In genomic region chr11:106159921-106160840, GRCm38 (mm10) we compare ENCODE assay signal across 8 mouse cellular contexts. TPM values are rescaled to one million over a fixed set of nuclear protein-coding genes. Genes with fewer than 3 reads are reported as not detected.
A peak's percentile ranks its signal among the peaks of the same experiment; 100 is the strongest.
DNase-seq lines count a peak whose midpoint lies in the region; ATAC-seq and TF ChIP-seq lines count a peak whose summit lies in the region.

No protein-coding gene starts in this region.

- H3K36me3 ChIP-seq in heart, adult 2 months (ENCODE audit: control insufficient read depth, insufficient read depth, low read length), result no peaks in the 10 kb centered on the region
- H3K36me3 ChIP-seq in limb, embryonic 12.5 days, result peaks cover 67% of the 10 kb centered on the region
- H3K36me3 ChIP-seq in midbrain, embryonic 13.5 days, result peaks cover 49% of the 10 kb centered on the region

- H3K79me2 ChIP-seq in heart, adult 2 months (replicated peaks; ENCODE audit: control insufficient read depth, insufficient read depth, low read length), result no peaks in the 10 kb centered on the region

- H3K27me3 ChIP-seq in heart, adult 2 months (ENCODE audit: control insufficient read depth, insufficient read depth, low read length), result no peaks in the 10 kb centered on the region
- H3K27me3 ChIP-seq in limb, embryonic 12.5 days, result no peaks in the 10 kb centered on the region
- H3K27me3 ChIP-seq in midbrain, embryonic 13.5 days, result no peaks in the 10 kb centered on the region

- peak; percentile 49 for TF ChIP-seq CTCF in heart, adult 2 months (IDR thresholded peaks at IDR 0.05)

- peak overlapping the region; percentile 96 for H3K9ac ChIP-seq in heart, adult 2 months (ENCODE audit: low read depth, low read length)
- peak overlapping the region; percentile 98 for H3K9ac ChIP-seq in limb, embryonic 12.5 days (replicated peaks)
- peak overlapping the region; percentile 96 for H3K9ac ChIP-seq in midbrain, embryonic 13.5 days (replicated peaks)

- peak overlapping the region; percentile 78 for H3K27ac ChIP-seq in heart, adult 2 months
- peak overlapping the region; percentile 100 for H3K27ac ChIP-seq in limb, embryonic 12.5 days
- peak overlapping the region; percentile 98 for H3K27ac ChIP-seq in midbrain, embryonic 13.5 days

- peaks cover 7% of the 10 kb centered on the region for H3K4me1 ChIP-seq in heart, adult 2 months (ENCODE audit: control insufficient read depth, insufficient read depth, low read length)
- peaks cover 47% of the 10 kb centered on the region for H3K4me1 ChIP-seq in limb, embryonic 12.5 days (replicated peaks)
- H3K4me1 ChIP-seq in midbrain, embryonic 13.5 days (replicated peaks), result peaks cover 52% of the 10 kb centered on the region

- TF ChIP-seq POLR2A in heart, adult 2 months (IDR thresholded peaks at IDR 0.05; ENCODE audit: insufficient read depth, low read depth, low read length), result peak; percentile 63

- peak overlapping the region; percentile 95 for H3K4me2 ChIP-seq in limb, embryonic 12.5 days
- H3K4me2 ChIP-seq in midbrain, embryonic 13.5 days (replicated peaks), result peak overlapping the region; percentile 96

- H3K9me3 ChIP-seq in limb, embryonic 12.5 days, result no peaks in the 10 kb centered on the region
- no peaks in the 10 kb centered on the region for H3K9me3 ChIP-seq in midbrain, embryonic 13.5 days

- WGBS in heart, adult 2 months, result 2% methylated on average over 94 of the region's 106 CpGs
- under 1% methylated on average over 104 of the region's 106 CpGs for WGBS in limb, embryonic 12.5 days
- under 1% methylated on average over 44 of the region's 106 CpGs for WGBS in midbrain, embryonic 13.5 days

- intact Hi-C loops in heart, adult 2 months (cut with DNase I), result loop anchor here (2.0 kb wide), 2 partner anchors 33 to 73 kb away; no protein-coding TSS in a partner anchor

- peak; percentile 46 to 65 for DNase-seq in urinary bladder, adult 18-20 months (ENCODE audit: low spot score in 2 of 2)
- no peak for DNase-seq in urinary bladder, postnatal 10 days (ENCODE audit: low spot score)
- DNase-seq in embryo, embryonic 11.5 days (ENCODE audit: low read depth, low spot score), result peak; percentile 67
- DNase-seq in heart, adult 2 months, result peak; percentile 83 to 88
- peak; percentile 69 for DNase-seq in kidney, adult 18-20 months
- peak; percentile 82 to 84 for DNase-seq in spleen, adult 18-20 months

- TF ChIP-seq EP300 in heart, adult 2 months (IDR thresholded peaks at IDR 0.05; ENCODE audit: insufficient read depth, low read depth, low read length), result no peak

- ATAC-seq in limb, embryonic 12.5 days (ENCODE audit: insufficient number of reproducible peaks, insufficient read depth, low FRiP score, low TSS enrichment, low read depth), result peak; percentile 35
- ATAC-seq in midbrain, embryonic 13.5 days, result peak; percentile 66

- H3K4me3 ChIP-seq in heart, adult 2 months, result peak overlapping the region; percentile 75
- H3K4me3 ChIP-seq in limb, embryonic 12.5 days (replicated peaks), result peak overlapping the region; percentile 85
- H3K4me3 ChIP-seq in midbrain, embryonic 13.5 days (replicated peaks), result peak overlapping the region; percentile 83

RNA-seq across cellular contexts. Expression of gene Gm10840, which starts 0.5 kb away (rescaled TPM):
- not detected for total RNA-seq in heart, adult 2 months (2021)
- not detected in 2 replicates for polyA plus RNA-seq in heart, adult 2 months (2012; rRNA removed)
- not detected in 2 replicates for polyA plus RNA-seq in limb, embryonic 12.5 days (2016; fragmentation: Nextera tagmentation; extraction: Ambion mirVana)
- polyA plus RNA-seq in midbrain, embryonic 13.5 days (2015; fragmentation: Nextera tagmentation; extraction: Ambion mirVana), result 1.7 TPM in 1 of 2 replicates, not detected in the other

RNA-seq across cellular contexts. Expression of gene Limd2, which starts 0.5 kb away (rescaled TPM):
- total RNA-seq in heart, adult 2 months (2021), result 1 to 10 TPM; 3.6 to 4.7 TPM
- 10.0 and 11.5 TPM in 2 replicates for polyA plus RNA-seq in heart, adult 2 months (2012; rRNA removed)
- 508 and 509 TPM in 2 replicates for polyA plus RNA-seq in limb, embryonic 12.5 days (2016; fragmentation: Nextera tagmentation; extraction: Ambion mirVana)
- 211 TPM in 2 replicates for polyA plus RNA-seq in midbrain, embryonic 13.5 days (2015; fragmentation: Nextera tagmentation; extraction: Ambion mirVana)

RNA-seq across cellular contexts. Expression of gene Strada, which starts 41.8 kb away (rescaled TPM):
- total RNA-seq in heart, adult 2 months (2021), result 1 to 10 TPM; 6.2 to 7.0 TPM
- 16.9 and 21.8 TPM in 2 replicates for polyA plus RNA-seq in heart, adult 2 months (2012; rRNA removed)
- polyA plus RNA-seq in limb, embryonic 12.5 days (2016; fragmentation: Nextera tagmentation; extraction: Ambion mirVana), result 31.1 and 33.2 TPM in 2 replicates
- 33.8 and 36.9 TPM in 2 replicates for polyA plus RNA-seq in midbrain, embryonic 13.5 days (2015; fragmentation: Nextera tagmentation; extraction: Ambion mirVana)

RNA-seq across cellular contexts. Expression of gene Ccdc47, which starts 56.0 kb away (rescaled TPM):
- 10 to 100 TPM; 78.1 to 82.2 TPM for total RNA-seq in heart, adult 2 months (2021)
- polyA plus RNA-seq in heart, adult 2 months (2012; rRNA removed), result 23.7 and 47.4 TPM in 2 replicates
- polyA plus RNA-seq in limb, embryonic 12.5 days (2016; fragmentation: Nextera tagmentation; extraction: Ambion mirVana), result 73.9 and 78.5 TPM in 2 replicates
- polyA plus RNA-seq in midbrain, embryonic 13.5 days (2015; fragmentation: Nextera tagmentation; extraction: Ambion mirVana), result 96.2 and 101 TPM in 2 replicates

RNA-seq across cellular contexts. Expression of gene Ddx42, which starts 56.5 kb away (rescaled TPM):
- total RNA-seq in heart, adult 2 months (2021), result 10 to 100 TPM; 23.5 to 27.5 TPM
- polyA plus RNA-seq in heart, adult 2 months (2012; rRNA removed), result 6.0 and 11.9 TPM in 2 replicates
- polyA plus RNA-seq in limb, embryonic 12.5 days (2016; fragmentation: Nextera tagmentation; extraction: Ambion mirVana), result 107 and 111 TPM in 2 replicates
- 101 and 105 TPM in 2 replicates for polyA plus RNA-seq in midbrain, embryonic 13.5 days (2015; fragmentation: Nextera tagmentation; extraction: Ambion mirVana)

Comparison
In these comparisons a context has a peak if more than half of its experiments do, and no peak if none do; other contexts are left out.
1. RNA of gene Limd2, which starts 0.5 kb away (polyA plus RNA-seq): 508 to 509 TPM in limb, embryonic 12.5 days and 211 TPM in midbrain, embryonic 13.5 days; 10.0 to 11.5 TPM in heart, adult 2 months; every median in the first group is over 10 times any median in the second.
2. Peak in every context shown above with its lines, with median percentiles within 50 percentile points of each other: H3K27ac ChIP-seq, H3K4me3 ChIP-seq and H3K9ac ChIP-seq.